Mouse (Mus musculus): ENCODE measurements around the gene Hist1h2ab. TPM values are rescaled to one million over a fixed set of nuclear protein-coding genes. Genes with fewer than 3 reads are reported as not detected.
A peak's percentile ranks its signal among the peaks of the same experiment; 100 is the strongest.

The Hist1h2ab gene
- polyA plus RNA-seq, 1 experiment: 8.4 TPM

GRCm38 (mm10) chr13:23732156-23732804, 18.6 kb upstream of the Hist1h2ab start:
- peaks cover 19% of the 10 kb centered on the region for H3K4me1 ChIP-seq (ENCODE audit: control insufficient read depth, insufficient read depth, low read length)
- no peak for TF ChIP-seq CTCF (IDR thresholded peaks at IDR 0.05; ENCODE audit: low read depth, low read length)
- no peak for TF ChIP-seq POLR2A (IDR thresholded peaks at IDR 0.05; ENCODE audit: borderline replicate concordance, low read depth, low read length)
- no peak overlapping the region for H3K4me3 ChIP-seq (ENCODE audit: insufficient read depth, low read length)
- H3K27ac ChIP-seq (ENCODE audit: insufficient read depth, low read depth, low read length): no peak overlapping the region

- H3K27ac ChIP-seq (ENCODE audit: insufficient read depth, low read depth, low read length): no peak overlapping the region
- H3K4me1 ChIP-seq (ENCODE audit: control insufficient read depth, insufficient read depth, low read length): peaks cover 5% of the 10 kb centered on the region
- no peak overlapping the region for H3K4me3 ChIP-seq (ENCODE audit: insufficient read depth, low read length)
- no peak for TF ChIP-seq CTCF (IDR thresholded peaks at IDR 0.05; ENCODE audit: low read depth, low read length)
- TF ChIP-seq POLR2A (IDR thresholded peaks at IDR 0.05; ENCODE audit: borderline replicate concordance, low read depth, low read length): no peak
These were observed 13.8 kb upstream of the Hist1h2ab start for GRCm38 (mm10) chr13:23737091-23737490.

DNA sequence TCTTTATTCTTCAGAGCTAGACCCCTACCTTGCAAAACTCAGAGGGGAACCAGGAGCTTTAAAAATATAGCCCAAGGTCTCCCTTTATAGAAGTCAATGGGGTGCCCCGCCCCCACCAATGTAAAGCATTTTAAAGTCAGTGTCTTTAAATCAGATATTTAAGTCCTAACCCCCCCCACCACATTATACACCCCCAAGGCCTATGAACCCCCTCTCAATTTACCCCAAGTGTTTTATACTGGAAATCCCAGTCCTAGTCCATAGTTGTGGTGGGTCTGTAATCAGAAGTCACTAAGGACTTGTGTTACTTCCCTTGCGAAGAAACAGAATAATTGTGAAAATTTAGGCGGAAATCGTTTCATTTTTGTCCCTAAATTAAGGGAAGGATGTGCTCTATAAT, 12.9 kb upstream of the Hist1h2ab start:
- Histone ChIP-seq H3K4me1 (ENCODE audit: control insufficient read depth, insufficient read depth, low read length) (peaks cover 5% of the 10 kb centered on the region), H3K4me3 (ENCODE audit: insufficient read depth, low read length) (peak overlapping the region; percentile 51), H3K27ac (ENCODE audit: insufficient read depth, low read depth, low read length) (peak overlapping the region; percentile 98)
- no peak for TF ChIP-seq POLR2A (IDR thresholded peaks at IDR 0.05; ENCODE audit: borderline replicate concordance, low read depth, low read length)

DNA sequence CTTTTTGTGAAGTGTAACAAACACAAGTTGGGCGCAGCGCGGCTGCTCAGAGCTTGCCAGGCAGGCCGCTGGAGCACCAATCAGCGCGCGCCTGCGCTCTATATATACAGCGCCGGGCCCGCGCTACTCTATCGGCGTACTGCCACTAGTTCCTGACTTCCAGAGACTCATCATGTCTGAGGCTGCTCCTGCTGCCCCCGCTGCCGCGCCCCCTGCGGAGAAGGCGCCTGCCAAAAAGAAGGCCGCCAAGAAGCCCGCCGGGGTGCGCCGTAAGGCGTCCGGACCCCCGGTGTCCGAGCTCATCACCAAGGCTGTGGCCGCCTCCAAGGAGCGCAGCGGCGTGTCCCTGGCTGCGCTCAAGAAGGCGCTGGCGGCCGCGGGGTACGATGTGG, 12.3 kb upstream of the Hist1h2ab start, which contains the start of gene Hist1h1c:
Hist1h1c (plus strand) TSS at position 132 of the 392 bp plus-strand sequence.
- peak within 1 kb of the TSS; percentile 84 for H3K4me3 ChIP-seq (ENCODE audit: insufficient read depth, low read length)
- no peak for TF ChIP-seq CTCF (IDR thresholded peaks at IDR 0.05; ENCODE audit: low read depth, low read length)
- peak; percentile 98 for TF ChIP-seq POLR2A (IDR thresholded peaks at IDR 0.05; ENCODE audit: borderline replicate concordance, low read depth, low read length)
- H3K4me1 ChIP-seq (ENCODE audit: control insufficient read depth, insufficient read depth, low read length): peaks cover 5% of the 10 kb centered on the region
- H3K27ac ChIP-seq (ENCODE audit: insufficient read depth, low read depth, low read length): peak within 1 kb of the TSS; percentile 98

GRCm38 (mm10) chr13:23739069-23739921, 11.6 kb upstream of the Hist1h2ab start:
- Histone ChIP-seq H3K4me3 (ENCODE audit: insufficient read depth, low read length) (peak overlapping the region; percentile 84), H3K27ac (ENCODE audit: insufficient read depth, low read depth, low read length) (peak overlapping the region; percentile 98), H3K4me1 (ENCODE audit: control insufficient read depth, insufficient read depth, low read length) (peaks cover 7% of the 10 kb centered on the region)
- TF ChIP-seq CTCF (IDR thresholded peaks at IDR 0.05; ENCODE audit: low read depth, low read length) (no peak), POLR2A (IDR thresholded peaks at IDR 0.05; ENCODE audit: borderline replicate concordance, low read depth, low read length) (no peak)

- H3K4me1 ChIP-seq (ENCODE audit: control insufficient read depth, insufficient read depth, low read length): peaks cover 7% of the 10 kb centered on the region
- H3K4me3 ChIP-seq (ENCODE audit: insufficient read depth, low read length): peak overlapping the region; percentile 84
- H3K27ac ChIP-seq (ENCODE audit: insufficient read depth, low read depth, low read length): peak overlapping the region; percentile 98
- TF ChIP-seq CTCF (IDR thresholded peaks at IDR 0.05; ENCODE audit: low read depth, low read length) (no peak), POLR2A (IDR thresholded peaks at IDR 0.05; ENCODE audit: borderline replicate concordance, low read depth, low read length) (no peak)
These were observed 11.0 kb upstream of the Hist1h2ab start for GRCm38 (mm10) chr13:23739922-23740252.

DNA sequence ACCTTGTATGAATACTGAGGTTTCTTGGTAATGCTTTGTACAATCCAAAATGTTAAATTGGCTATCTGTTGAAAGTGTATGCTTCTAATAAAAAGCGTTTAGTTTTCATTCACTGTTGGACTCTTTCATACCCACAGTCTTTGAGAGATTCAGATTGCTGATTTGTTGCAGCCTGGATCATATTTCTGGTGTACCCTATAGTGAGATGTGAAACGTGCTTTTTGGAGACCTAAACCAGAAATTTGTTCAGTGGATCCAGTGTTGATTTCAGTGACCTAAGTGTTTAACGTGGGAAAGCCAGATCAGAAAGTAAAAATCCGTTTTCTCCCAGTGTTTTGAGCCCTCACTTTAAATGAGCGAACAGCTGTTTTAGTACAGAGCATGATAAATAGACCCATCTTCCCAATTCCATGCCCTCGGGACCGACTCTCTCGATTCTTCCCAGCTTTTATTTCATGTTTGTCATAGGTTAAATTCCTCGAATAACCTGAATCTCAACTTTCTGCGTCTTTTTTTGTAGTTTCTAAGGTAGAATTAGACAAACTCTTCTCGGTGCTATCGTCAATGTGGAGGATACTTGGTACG, 10.6 kb upstream of the Hist1h2ab start:
- Histone ChIP-seq H3K4me3 (ENCODE audit: insufficient read depth, low read length) (peak overlapping the region; percentile 84), H3K4me1 (ENCODE audit: control insufficient read depth, insufficient read depth, low read length) (peaks cover 7% of the 10 kb centered on the region), H3K27ac (ENCODE audit: insufficient read depth, low read depth, low read length) (peak overlapping the region; percentile 98)
- no peak for TF ChIP-seq POLR2A (IDR thresholded peaks at IDR 0.05; ENCODE audit: borderline replicate concordance, low read depth, low read length)
- TF ChIP-seq CTCF (IDR thresholded peaks at IDR 0.05; ENCODE audit: low read depth, low read length): no peak

DNA sequence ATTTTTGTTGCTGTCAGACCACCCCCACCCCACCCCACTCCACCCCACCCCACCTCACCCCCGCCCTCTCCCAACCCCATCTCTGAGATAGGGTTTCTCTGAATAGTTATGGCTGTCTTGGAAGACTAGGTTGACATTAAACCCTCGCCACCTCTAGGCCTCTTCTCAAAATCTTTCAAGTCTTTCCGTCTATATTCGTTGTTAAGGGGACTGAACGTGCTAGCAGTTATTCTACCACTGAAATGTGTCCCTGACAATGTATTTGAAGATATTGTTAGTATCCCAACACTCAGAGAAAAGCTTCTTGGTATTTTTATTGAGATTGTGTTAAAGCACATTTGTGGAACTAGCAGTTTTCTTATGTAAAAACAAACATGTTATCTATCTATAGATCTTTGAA, 10.0 kb upstream of the Hist1h2ab start:
- no peak for TF ChIP-seq POLR2A (IDR thresholded peaks at IDR 0.05; ENCODE audit: borderline replicate concordance, low read depth, low read length)
- no peak for TF ChIP-seq CTCF (IDR thresholded peaks at IDR 0.05; ENCODE audit: low read depth, low read length)
- Histone ChIP-seq H3K27ac (ENCODE audit: insufficient read depth, low read depth, low read length) (peak overlapping the region; percentile 50; the same call in 1 of the 2 replicates), H3K4me1 (ENCODE audit: control insufficient read depth, insufficient read depth, low read length) (peaks cover 7% of the 10 kb centered on the region), H3K4me3 (ENCODE audit: insufficient read depth, low read length) (peak overlapping the region; percentile 31; the same call in 1 of the 2 replicates)

GRCm38 (mm10) chr13:23742007-23742406, 8.9 kb upstream of the Hist1h2ab start:
- Histone ChIP-seq H3K27ac (ENCODE audit: insufficient read depth, low read depth, low read length) (no peak overlapping the region), H3K4me1 (ENCODE audit: control insufficient read depth, insufficient read depth, low read length) (peaks cover 7% of the 10 kb centered on the region), H3K4me3 (ENCODE audit: insufficient read depth, low read length) (no peak overlapping the region)
- no peak for TF ChIP-seq POLR2A (IDR thresholded peaks at IDR 0.05; ENCODE audit: borderline replicate concordance, low read depth, low read length)
- no peak for TF ChIP-seq CTCF (IDR thresholded peaks at IDR 0.05; ENCODE audit: low read depth, low read length)

GRCm38 (mm10) chr13:23743215-23743614, 7.7 kb upstream of the Hist1h2ab start:
- H3K4me1 ChIP-seq (ENCODE audit: control insufficient read depth, insufficient read depth, low read length): peaks cover 9% of the 10 kb centered on the region
- H3K4me3 ChIP-seq (ENCODE audit: insufficient read depth, low read length): no peak overlapping the region
- H3K27ac ChIP-seq (ENCODE audit: insufficient read depth, low read depth, low read length): no peak overlapping the region
- TF ChIP-seq CTCF (IDR thresholded peaks at IDR 0.05; ENCODE audit: low read depth, low read length): no peak
- no peak for TF ChIP-seq POLR2A (IDR thresholded peaks at IDR 0.05; ENCODE audit: borderline replicate concordance, low read depth, low read length)
